Mouse (Mus musculus): ENCODE data around the gene Myh1.

DNA sequence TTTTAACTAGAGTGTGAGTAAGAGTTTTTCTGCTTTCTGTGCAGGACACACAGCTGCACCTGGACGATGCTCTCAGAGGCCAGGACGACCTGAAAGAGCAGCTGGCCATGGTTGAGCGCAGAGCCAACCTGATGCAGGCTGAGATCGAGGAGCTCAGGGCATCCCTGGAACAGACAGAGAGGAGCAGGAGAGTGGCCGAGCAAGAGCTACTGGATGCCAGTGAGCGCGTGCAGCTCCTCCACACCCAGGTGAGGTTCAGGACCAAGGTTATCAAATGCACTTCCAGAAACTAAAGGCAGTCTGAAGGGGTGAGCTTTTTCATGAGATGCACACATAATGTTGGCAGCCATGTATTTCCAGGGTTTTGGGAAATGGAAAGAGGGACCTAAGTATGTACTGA lies 57.2 kb downstream of the Myh1 start:
- TF ChIP-seq CTCF (IDR thresholded peaks at IDR 0.05; ENCODE audit: extremely low read depth, insufficient read length, insufficient replicate concordance, low read depth, low read length) (no peak), POLR2A (IDR thresholded peaks at IDR 0.05; ENCODE audit: low read depth, low read length) (no peak)
